Mouse (Mus musculus) CH12.LX (cell line): Measurements from ENCODE around the gene Snupn. TPM values are rescaled to one million over a fixed set of nuclear protein-coding genes. Genes with fewer than 3 reads are reported as not detected.

ENCODE experiments used
- DNase-seq: peaks from one replicate; pipeline ENCODE4 v3.0.0-alpha.2; 2013; ENCODE audit errors: extremely low read depth
- H3K27ac ChIP-seq: 2 replicates; pipeline ENCODE4 v1.5.1; 2012; ENCODE audit warnings: low read depth, mild to moderate bottlenecking, control low read depth, moderate library complexity; ENCODE audit not compliant: insufficient read depth
- H3K27me3 ChIP-seq: replicated peaks from 2 replicates; pipeline ENCODE3; 2012; ENCODE audit warnings: inconsistent platforms
- H3K36me3 ChIP-seq, 2 experiments: replicated peaks in 1 of 2; 2 replicates each; pipeline versions ENCODE3 to v1.6.1; 2012; ENCODE audit warnings: inconsistent platforms in 1 of 2, low read length in 1 of 2, mild to moderate bottlenecking in 1 of 2, mixed read lengths in 1 of 2, moderate library complexity in 1 of 2; ENCODE audit not compliant: control insufficient read depth in 1 of 2, insufficient read depth in 1 of 2
- H3K4me1 ChIP-seq, 2 experiments: 2 replicates each; pipeline ENCODE4 v1.6.1; 2012; ENCODE audit warnings: inconsistent platforms in 1 of 2, moderate library complexity in 1 of 2; ENCODE audit not compliant: insufficient read depth in 2 of 2, control insufficient read depth in 1 of 2
- H3K4me2 ChIP-seq: 2 replicates; pipeline ENCODE4 v1.6.1; 2012; ENCODE audit warnings: low read depth, mild to moderate bottlenecking, control low read depth; ENCODE audit not compliant: poor library complexity, insufficient read depth, severe bottlenecking
- H3K4me3 ChIP-seq, 3 experiments: fragments of 150-350 bp in 1 of 3; sonication (generic) in 1 of 3; replicated peaks in 1 of 3; 2 replicates each; pipeline versions ENCODE3 to v1.5.1; 2011 to 2012; ENCODE audit warnings: low read depth in 2 of 3, low read length in 2 of 3, mild to moderate bottlenecking in 2 of 3, moderate library complexity in 2 of 3, control low read depth in 1 of 3, improper control_type of control experiment in 1 of 3, inconsistent platforms in 1 of 3, mixed read lengths in 1 of 3; ENCODE audit not compliant: poor library complexity in 1 of 3
- H3K79me2 ChIP-seq: replicated peaks from 2 replicates; pipeline ENCODE4 v1.6.1; 2012; ENCODE audit warnings: mild to moderate bottlenecking, moderate library complexity; ENCODE audit not compliant: control insufficient read depth, poor library complexity, insufficient read depth, severe bottlenecking; ENCODE audit errors: extremely low read depth
- H3K9ac ChIP-seq: 2 replicates; pipeline ENCODE4 v1.6.1; 2012; ENCODE audit warnings: low read depth, mild to moderate bottlenecking, control low read depth, moderate library complexity; ENCODE audit not compliant: insufficient read depth
- H3K9me3 ChIP-seq: replicated peaks from 2 replicates; pipeline ENCODE3; 2012; ENCODE audit warnings: low read length, inconsistent platforms, mixed read lengths
- BHLHE40 ChIP-seq: IDR thresholded peaks from 2 replicates; pipeline ENCODE4 v1.6.1; 2011; ENCODE audit warnings: mild to moderate bottlenecking, low read depth, low read length, improper control_type of control experiment
- CHD1 ChIP-seq: IDR thresholded peaks from 2 replicates; pipeline ENCODE4 v1.6.1; 2012; ENCODE audit warnings: low read depth, low read length, improper control_type of control experiment, inconsistent platforms
- CHD2 ChIP-seq: IDR thresholded peaks from 2 replicates; pipeline ENCODE4 v1.6.1; 2011; ENCODE audit warnings: low read length, improper control_type of control experiment
- CTCF ChIP-seq, 2 experiments: IDR thresholded peaks in 1 of 2; conservative IDR thresholded peaks in 1 of 2; 2 replicates each; pipeline ENCODE4 v1.5.1; 2011 to 2012; ENCODE audit warnings: low read depth in 2 of 2, low read length in 2 of 2, improper control_type of control experiment in 1 of 2, inconsistent platforms in 1 of 2, mild to moderate bottlenecking in 1 of 2, moderate library complexity in 1 of 2
- E2F4 ChIP-seq: IDR thresholded peaks from 2 replicates; pipeline ENCODE4 v1.6.1; 2011; ENCODE audit warnings: low read depth, low read length, improper control_type of control experiment; ENCODE audit not compliant: insufficient replicate concordance
- ELF1 ChIP-seq: IDR thresholded peaks from 2 replicates; pipeline ENCODE4 v1.6.1; 2014; ENCODE audit warnings: low read depth, mild to moderate bottlenecking, inconsistent platforms, low read length, improper control_type of control experiment
- EP300 ChIP-seq: IDR thresholded peaks from 2 replicates; pipeline ENCODE4 v1.6.1; 2011; ENCODE audit warnings: low read length, improper control_type of control experiment
- ETS1 ChIP-seq: conservative IDR thresholded peaks from 2 replicates; pipeline ENCODE4 v1.6.1; 2012; ENCODE audit warnings: low read depth, mild to moderate bottlenecking, inconsistent platforms, low read length, improper control_type of control experiment, moderate library complexity
- GABPA ChIP-seq: IDR thresholded peaks from 2 replicates; pipeline ENCODE4 v1.6.1; 2012; ENCODE audit warnings: low read depth, low read length, improper control_type of control experiment, inconsistent platforms; ENCODE audit not compliant: insufficient replicate concordance
- HCFC1 ChIP-seq: IDR thresholded peaks from 2 replicates; pipeline ENCODE4 v1.6.1; 2012; ENCODE audit warnings: low read depth, mild to moderate bottlenecking, inconsistent platforms, low read length, improper control_type of control experiment
- IRF4 ChIP-seq: IDR thresholded peaks from 2 replicates; pipeline ENCODE4 v1.6.1; 2014; ENCODE audit warnings: low read depth, mild to moderate bottlenecking, inconsistent platforms, low read length, improper control_type of control experiment
- JUN ChIP-seq: IDR thresholded peaks from 2 replicates; pipeline ENCODE4 v1.6.1; 2011; ENCODE audit warnings: low read depth, mild to moderate bottlenecking, low read length, improper control_type of control experiment, moderate library complexity; ENCODE audit not compliant: insufficient read depth
- JUND ChIP-seq: conservative IDR thresholded peaks from 2 replicates; pipeline ENCODE4 v1.6.1; 2011; ENCODE audit warnings: low read depth, low read length, improper control_type of control experiment
- KAT2A ChIP-seq: IDR thresholded peaks from 2 replicates; pipeline ENCODE4 v1.6.1; 2012; ENCODE audit warnings: low read length, improper control_type of control experiment, inconsistent platforms; ENCODE audit not compliant: insufficient replicate concordance
- MAFK ChIP-seq: IDR thresholded peaks from 2 replicates; pipeline ENCODE4 v1.6.1; 2011; ENCODE audit warnings: low read length, improper control_type of control experiment; ENCODE audit not compliant: insufficient replicate concordance
- MAX ChIP-seq: IDR thresholded peaks from 2 replicates; pipeline ENCODE4 v1.6.1; 2011; ENCODE audit warnings: low read length, improper control_type of control experiment
- MEF2A ChIP-seq: IDR thresholded peaks from 2 replicates; pipeline ENCODE4 v1.6.1; 2014; ENCODE audit warnings: low read depth, mild to moderate bottlenecking, inconsistent platforms, low read length, improper control_type of control experiment, borderline replicate concordance
- MXI1 ChIP-seq: IDR thresholded peaks from 2 replicates; pipeline ENCODE4 v1.6.1; 2011; ENCODE audit warnings: mild to moderate bottlenecking, low read depth, low read length, improper control_type of control experiment
- MYC ChIP-seq: IDR thresholded peaks from 2 replicates; pipeline ENCODE4 v1.6.1; 2011; ENCODE audit warnings: low read depth, mild to moderate bottlenecking, improper control_type of control experiment, low read length
- NELFE ChIP-seq: IDR thresholded peaks from 2 replicates; pipeline ENCODE4 v1.6.1; 2011; ENCODE audit warnings: low read depth, low read length, improper control_type of control experiment
- NRF1 ChIP-seq: IDR thresholded peaks from 2 replicates; pipeline ENCODE4 v1.6.1; 2014; ENCODE audit warnings: low read depth, mild to moderate bottlenecking, inconsistent platforms, low read length, improper control_type of control experiment, moderate library complexity
- PAX5 ChIP-seq: IDR thresholded peaks from 2 replicates; pipeline ENCODE4 v1.6.1; 2012; ENCODE audit warnings: low read length, inconsistent platforms, mixed read lengths
- POLR2A ChIP-seq: IDR thresholded peaks from 2 replicates; pipeline ENCODE4 v1.6.1; 2011; ENCODE audit warnings: low read depth, mild to moderate bottlenecking, improper control_type of control experiment, low read length
- POLR2AphosphoS2 ChIP-seq: IDR thresholded peaks from 2 replicates; pipeline ENCODE4 v1.6.1; 2011; ENCODE audit warnings: low read depth, low read length, improper control_type of control experiment
- RAD21 ChIP-seq: IDR thresholded peaks from 2 replicates; pipeline ENCODE4 v1.6.1; 2011; ENCODE audit warnings: low read depth, mild to moderate bottlenecking, low read length, improper control_type of control experiment, moderate library complexity
- RCOR1 ChIP-seq: conservative IDR thresholded peaks from 2 replicates; pipeline ENCODE4 v1.6.1; 2012; ENCODE audit warnings: low read depth, mild to moderate bottlenecking, inconsistent platforms, low read length, improper control_type of control experiment
- SIN3A ChIP-seq: IDR thresholded peaks from 2 replicates; pipeline ENCODE4 v1.6.1; 2012; ENCODE audit warnings: low read length, improper control_type of control experiment, inconsistent platforms
- SMC3 ChIP-seq: IDR thresholded peaks from 2 replicates; pipeline ENCODE4 v1.6.1; 2011; ENCODE audit warnings: low read depth, low read length, improper control_type of control experiment
- TBP ChIP-seq: conservative IDR thresholded peaks from 2 replicates; pipeline ENCODE4 v1.6.1; 2011; ENCODE audit warnings: low read depth, low read length, improper control_type of control experiment
- TCF12 ChIP-seq: IDR thresholded peaks from 2 replicates; pipeline ENCODE4 v1.6.1; 2014; ENCODE audit warnings: low read depth, mild to moderate bottlenecking, inconsistent platforms, low read length, improper control_type of control experiment
- UBTF ChIP-seq: IDR thresholded peaks from 2 replicates; pipeline ENCODE4 v1.6.1; 2012; ENCODE audit warnings: low read depth, mild to moderate bottlenecking, inconsistent platforms, low read length, improper control_type of control experiment, moderate library complexity
- USF1 ChIP-seq: IDR thresholded peaks from 2 replicates; pipeline ENCODE4 v1.6.1; 2014; ENCODE audit warnings: low read depth, mild to moderate bottlenecking, inconsistent platforms, low read length, improper control_type of control experiment
- USF2 ChIP-seq: conservative IDR thresholded peaks from 2 replicates; pipeline ENCODE4 v1.6.1; 2011; ENCODE audit warnings: low read depth, low read length, improper control_type of control experiment
- ZC3H11A ChIP-seq: IDR thresholded peaks from 2 replicates; pipeline ENCODE4 v1.6.1; 2012; ENCODE audit warnings: low read depth, mild to moderate bottlenecking, inconsistent platforms, low read length, improper control_type of control experiment
- ZKSCAN1 ChIP-seq: IDR thresholded peaks from 2 replicates; pipeline ENCODE4 v1.6.1; 2012; ENCODE audit warnings: low read depth, inconsistent platforms, low read length, improper control_type of control experiment, borderline replicate concordance
- ZMIZ1 ChIP-seq: IDR thresholded peaks from 2 replicates; pipeline ENCODE4 v1.6.1; 2012; ENCODE audit warnings: low read depth, mild to moderate bottlenecking, inconsistent platforms, low read length, improper control_type of control experiment
- ZNF384 ChIP-seq: IDR thresholded peaks from 2 replicates; pipeline ENCODE4 v1.6.1; 2012; ENCODE audit warnings: low read depth, low read length, improper control_type of control experiment, inconsistent platforms
- dilution Hi-C: fragments of 300-500 bp; cut with MboI; formaldehyde crosslinking; loops from 2 replicates; pipeline ENCODE4 v1.14.3; 2020; ENCODE audit warnings: low sequenced_read_pairs; ENCODE audit not compliant: extremely low pct_unique_long_range_greater_than_20kb, extremely low pct_ligation_motif_present
- in situ Hi-C: fragments of 300-500 bp; cut with MboI; formaldehyde crosslinking; loops from 3 replicates; pipeline ENCODE4 v1.14.3; 2019; ENCODE audit warnings: low sequenced_read_pairs, low pct_ligation_motif_present, low pct_unique_long_range_greater_than_20kb, mixed read lengths
- polyA plus RNA-seq: library from polyadenylated mRNA; unstranded; fragments of >175 nt; gene quantifications from 2 replicates; pipeline ENCODE4 v1.2.1, GENCODE M21; 2012; ENCODE audit warnings: low read depth; ENCODE audit not compliant: insufficient read length
- total RNA-seq, 2 experiments: library from RNA; depleted of rRNA; stranded (reverse); fragments of 300-350 nt in 1 of 2; fragments of >200 nt in 1 of 2; gene quantifications; 2 replicates each; pipeline ENCODE4 v1.2.3; 2012 to 2014

The Snupn gene
- 21.2 and 22.3 TPM in 2 replicates for total RNA-seq (2012; rRNA removed)
- total RNA-seq (2014; rRNA removed) = 25.1 and 27.3 TPM in 2 replicates
- polyA plus RNA-seq = 18.3 and 21.8 TPM in 2 replicates

GRCm38 (mm10) chr9:56950414-56951400 lies at the start of gene Snupn:
Gene Snupn (plus strand): TSS chr9:56950878.
- Histone ChIP-seq H3K79me2 (no peaks in the 10 kb centered on the region), H3K27ac (peak within 1 kb of the TSS; percentile 59), H3K9me3 (no peaks in the 10 kb centered on the region), H3K4me3 (peak within 1 kb of the TSS; percentile 67 to 78 (median 73)), H3K4me1 (peaks cover 8 to 16% of the 10 kb centered on the region in 2 experiments), H3K4me2 (peak within 1 kb of the TSS; percentile 53), H3K36me3 (peaks cover 0 to 3% of the 10 kb centered on the region in 2 experiments), H3K9ac (peak within 1 kb of the TSS; percentile 94), H3K27me3 (no peaks in the 10 kb centered on the region)
- dilution Hi-C loops = no loop called here
- in situ Hi-C loops = no loop called here
- DNase-seq = peak; percentile 99
- TF ChIP-seq KAT2A (peak; percentile 90; the same call in 1 of the 2 replicates), NRF1 (peak; percentile 70), CTCF (conservative IDR thresholded peaks at IDR 0.05 in 1 of 2, IDR thresholded peaks at IDR 0.05 in 1 of 2; ENCODE audit: low read depth in 2 of 2, low read length in 2 of 2) (no peak), CHD1 (no peak), ZMIZ1 (peak; percentile 80; the same call in 1 of the 2 replicates), PAX5 (no peak), USF1 (no peak), ELF1 (peak; percentile 96), EP300 (no peak), MYC (peak; percentile 50; the same call in 1 of the 2 replicates), USF2 (no peak), JUN (no peak), SMC3 (no peak), CHD2 (peak; percentile 92), IRF4 (peak; percentile 43; the same call in 1 of the 2 replicates), POLR2A (peak; percentile 99), MXI1 (peak; percentile 82), JUND (no peak), POLR2AphosphoS2 (peak; percentile 91), RAD21 (no peak), MEF2A (0 out of 2 replicates have a peak, but pooled peaks have one; percentile 10), NELFE (peak; percentile 98), ZNF384 (no peak), ETS1 (no peak), ZC3H11A (no peak), MAFK (no peak), GABPA (no peak), UBTF (no peak), E2F4 (no peak), TCF12 (peak; percentile 88), MAX (peak; percentile 46; the same call in 1 of the 2 replicates), SIN3A (peak; percentile 92), BHLHE40 (no peak; the same call in none of the 2 replicates), ZKSCAN1 (no peak), HCFC1 (peak; percentile 93), RCOR1 (no peak; the same call in 1 of the 2 replicates), TBP (peak; percentile 93)
